Mouse (Mus musculus) stomach, embryonic 16.5 days (tissue): ENCODE results near the gene Rab5c. TPM values are rescaled to one million over a fixed set of nuclear protein-coding genes. Genes with fewer than 3 reads are reported as not detected.

Experiments used
- ATAC-seq: fragments of 200-750 bp; cut with Nextera tagmentation; 2 replicates; pipeline ENCODE4 v1.8.0; 2017; ENCODE audit warnings: moderate number of reproducible peaks, moderate TSS enrichment; ENCODE audit not compliant: insufficient read depth, low FRiP score
- H3K27ac ChIP-seq: fragments of 300-500 bp; sonication (generic); 2 replicates; pipeline ENCODE4 v1.5.1; 2014; ENCODE audit warnings: low read length
- H3K27me3 ChIP-seq: fragments of 300-500 bp; sonication (generic); 2 replicates; pipeline ENCODE4 v1.6.1; 2014; ENCODE audit warnings: low read length, control low read depth, mixed read lengths; ENCODE audit not compliant: control insufficient read depth, insufficient read depth
- H3K36me3 ChIP-seq: fragments of 300-500 bp; sonication (generic); 2 replicates; pipeline ENCODE4 v1.6.1; 2014; ENCODE audit warnings: low read length; ENCODE audit not compliant: control insufficient read depth, insufficient read depth
- H3K4me1 ChIP-seq: fragments of 300-500 bp; sonication (generic); 2 replicates; pipeline ENCODE4 v1.6.1; 2014; ENCODE audit warnings: low read length, control low read depth, mixed read lengths; ENCODE audit not compliant: control insufficient read depth, insufficient read depth
- H3K4me2 ChIP-seq: fragments of 300-500 bp; sonication (generic); 2 replicates; pipeline ENCODE4 v1.6.1; 2014; ENCODE audit warnings: low read depth, low read length, mixed read lengths
- H3K4me3 ChIP-seq: fragments of 300-500 bp; sonication (generic); replicated peaks from 2 replicates; pipeline ENCODE4 v1.5.1; 2014; ENCODE audit warnings: mild to moderate bottlenecking, low read length
- H3K9ac ChIP-seq: fragments of 300-500 bp; sonication (generic); 2 replicates; pipeline ENCODE4 v1.6.1; 2014; ENCODE audit warnings: low read length
- H3K9me3 ChIP-seq: fragments of 300-500 bp; sonication (generic); replicated peaks from 2 replicates; pipeline ENCODE4 v1.6.1; 2016; ENCODE audit warnings: low read length, control low read depth; ENCODE audit not compliant: control insufficient read depth
- WGBS: fragments of 180-500 bp; shearing (Covaris S2); extraction: QIAGEN DNeasy Blood & Tissue Kit; methylation state at CpG from one replicate; pipeline ENCODE4 v1.1.7; 2014; 5-methylcytosine and 5-hydroxymethylcytosine counted together
- polyA plus RNA-seq: library from polyadenylated mRNA; unstranded; fragments of >200 nt; fragmentation: Nextera tagmentation; extraction: Ambion mirVana; gene quantifications from 2 replicates; pipeline ENCODE4 v1.2.1, GENCODE M21; 2015

Rab5c gene
- 33.2 and 33.9 TPM in 2 replicates for polyA plus RNA-seq

DNA sequence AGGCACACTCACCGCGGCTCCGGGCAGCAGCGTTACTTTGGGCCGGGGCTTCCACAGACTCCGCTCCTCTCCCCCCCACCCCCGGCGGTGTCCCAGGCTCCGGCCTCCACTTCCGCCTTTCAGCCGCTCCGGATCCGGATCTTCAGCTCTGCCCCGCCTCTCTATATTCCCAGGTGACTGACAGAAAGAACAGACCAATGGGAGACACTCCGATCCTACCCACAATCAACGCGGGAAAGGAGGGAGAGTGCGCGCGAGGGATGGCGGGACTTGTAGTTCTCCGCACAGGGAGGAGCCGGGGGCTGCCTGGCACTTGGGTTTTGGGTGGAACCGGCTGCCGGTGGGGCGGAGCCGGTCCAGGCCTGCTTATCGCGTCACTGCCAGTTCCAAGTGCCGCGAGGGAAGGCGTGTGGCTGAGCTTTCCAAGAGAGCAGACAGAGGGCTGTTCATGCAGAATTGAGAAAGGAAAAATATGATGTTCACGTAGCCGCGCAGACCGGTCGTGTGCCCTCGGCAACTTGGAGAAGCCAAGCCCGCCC is at the start of gene Rab5c:
Gene Rab5c, minus strand, starts transcription at position 150 of the 539 bp plus-strand sequence.
- Histone ChIP-seq H3K4me1 (peaks cover 21% of the 10 kb centered on the region), H3K27ac (peak within 1 kb of the TSS; percentile 77), H3K36me3 (no peaks in the 10 kb centered on the region), H3K9ac (peak within 1 kb of the TSS; percentile 98), H3K4me2 (peak within 1 kb of the TSS; percentile 79), H3K4me3 (peak within 1 kb of the TSS; percentile 92), H3K9me3 (no peaks in the 10 kb centered on the region), H3K27me3 (no peaks in the 10 kb centered on the region)
- ATAC-seq: peak; percentile 100
- WGBS: under 1% methylated on average over 39 of the region's 39 CpGs

DNA sequence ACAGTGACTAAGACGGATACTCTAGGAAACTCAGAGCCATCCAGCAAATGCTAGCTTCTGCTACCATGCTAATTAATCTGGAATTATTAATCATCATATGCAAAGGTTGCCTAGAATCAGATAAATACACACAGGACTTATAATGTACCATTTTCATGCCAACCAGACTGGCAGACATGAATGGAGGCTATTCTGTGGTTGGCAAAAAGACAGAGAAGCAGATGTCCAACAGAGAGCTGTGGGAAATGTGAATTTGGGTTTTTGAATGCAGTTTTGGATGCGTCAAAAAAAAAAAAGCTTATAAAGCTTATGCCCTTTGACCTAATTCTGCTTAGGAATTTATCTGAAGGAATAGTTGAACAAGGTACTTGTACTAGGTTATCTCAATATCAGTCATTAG is 47.8 kb upstream of the Rab5c start:
- Histone ChIP-seq H3K4me2 (no peak overlapping the region), H3K4me3 (no peak overlapping the region), H3K36me3 (peaks cover 6% of the 10 kb centered on the region), H3K27ac (no peak overlapping the region), H3K9me3 (no peaks in the 10 kb centered on the region), H3K27me3 (no peaks in the 10 kb centered on the region), H3K9ac (no peak overlapping the region), H3K4me1 (no peaks in the 10 kb centered on the region)
- no peak for ATAC-seq
- 88% methylated on average over 2 of the region's 2 CpGs for WGBS

DNA sequence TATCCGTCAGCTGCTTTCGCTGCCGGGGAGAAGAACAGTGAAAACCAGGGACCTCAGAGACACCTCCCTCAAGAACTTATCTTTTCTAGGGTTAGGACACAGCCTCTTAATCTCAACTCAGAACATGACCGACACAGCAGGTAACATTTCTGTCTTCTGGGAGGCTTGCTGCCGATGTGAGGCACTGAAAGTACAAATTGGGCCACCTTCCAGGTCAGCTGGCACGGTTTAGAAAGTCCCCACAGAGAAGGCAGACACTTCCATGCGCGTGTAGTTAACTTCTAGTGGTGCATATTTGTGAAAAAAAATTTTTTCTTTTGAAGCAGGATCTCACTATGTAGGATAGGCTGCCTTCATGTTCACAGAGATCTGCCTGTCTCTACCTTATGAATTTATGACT is 46.3 kb upstream of the Rab5c start:
- no peaks in the 10 kb centered on the region for H3K4me1 ChIP-seq
- peaks cover 6% of the 10 kb centered on the region for H3K36me3 ChIP-seq
- H3K27ac ChIP-seq: no peak overlapping the region
- H3K4me3 ChIP-seq: no peak overlapping the region
- no peaks in the 10 kb centered on the region for H3K27me3 ChIP-seq
- 89% methylated on average over 8 of the region's 8 CpGs for WGBS
- H3K9me3 ChIP-seq: no peaks in the 10 kb centered on the region
- no peak overlapping the region for H3K9ac ChIP-seq
- ATAC-seq: no peak
- H3K4me2 ChIP-seq: no peak overlapping the region

DNA sequence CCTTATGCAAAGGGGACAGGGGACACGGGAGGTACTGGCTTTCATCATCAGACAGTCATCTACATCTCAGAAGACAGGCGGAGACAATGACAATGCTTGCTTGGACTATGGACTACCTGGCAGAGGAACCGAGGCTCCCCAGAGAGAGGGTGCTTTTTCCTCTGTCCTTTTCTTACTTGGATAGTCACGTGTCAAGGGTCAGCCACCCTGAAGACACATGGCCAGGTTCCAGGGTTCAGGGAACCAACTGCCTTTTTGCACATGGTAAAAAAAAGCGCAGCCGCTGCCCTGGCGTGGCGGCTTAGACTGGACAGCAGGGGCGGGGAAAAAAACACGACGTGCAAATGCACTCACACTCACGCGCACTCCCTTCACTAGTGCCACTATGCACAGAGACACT is 44.6 kb upstream of the Rab5c start:
- Histone ChIP-seq H3K36me3 (peaks cover 6% of the 10 kb centered on the region), H3K9ac (no peak overlapping the region), H3K27me3 (no peaks in the 10 kb centered on the region), H3K9me3 (no peaks in the 10 kb centered on the region), H3K4me2 (no peak overlapping the region), H3K27ac (no peak overlapping the region), H3K4me1 (no peaks in the 10 kb centered on the region), H3K4me3 (no peak overlapping the region)
- WGBS: 81% methylated on average over 13 of the region's 13 CpGs
- no peak for ATAC-seq

DNA sequence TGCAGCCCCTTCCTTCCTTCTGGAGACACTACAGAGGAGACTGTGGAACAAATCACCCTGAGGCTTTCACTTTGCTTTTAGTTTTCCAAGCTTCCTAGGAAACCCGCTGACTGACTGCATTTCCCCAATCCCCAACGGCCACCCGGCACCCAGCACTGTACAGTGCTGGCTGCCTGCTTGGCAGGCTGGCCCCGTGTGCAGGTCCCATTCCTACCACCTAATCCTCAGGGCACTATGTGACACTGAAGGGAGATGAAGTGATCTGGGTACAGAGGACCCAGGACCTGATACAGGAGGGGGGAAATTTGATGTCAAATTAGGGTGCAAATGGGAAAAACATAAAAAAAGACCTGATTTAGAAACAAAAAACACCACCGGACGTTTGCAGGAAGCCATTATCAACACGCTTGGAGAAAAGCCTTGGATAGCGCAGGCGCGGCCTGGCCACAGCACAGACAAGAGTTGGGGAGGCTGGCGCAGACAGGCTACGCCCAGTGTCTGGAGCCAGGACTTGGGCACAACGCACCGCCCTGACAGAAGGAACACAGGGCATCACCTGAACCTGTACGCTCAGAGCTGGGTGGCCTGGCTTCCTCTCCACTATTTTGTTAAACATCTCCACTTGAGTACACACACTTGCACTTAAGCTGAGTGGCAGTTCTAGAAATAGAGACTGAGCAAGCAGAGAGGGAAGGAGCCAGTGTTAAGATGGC is 43.9 kb upstream of the Rab5c start:
- Histone ChIP-seq H3K9me3 (no peaks in the 10 kb centered on the region), H3K36me3 (peaks cover 6% of the 10 kb centered on the region), H3K4me3 (no peak overlapping the region), H3K9ac (no peak overlapping the region), H3K27ac (no peak overlapping the region), H3K27me3 (no peaks in the 10 kb centered on the region), H3K4me1 (no peaks in the 10 kb centered on the region), H3K4me2 (no peak overlapping the region)
- WGBS: 84% methylated on average over 15 of the region's 15 CpGs
- ATAC-seq: no peak

DNA sequence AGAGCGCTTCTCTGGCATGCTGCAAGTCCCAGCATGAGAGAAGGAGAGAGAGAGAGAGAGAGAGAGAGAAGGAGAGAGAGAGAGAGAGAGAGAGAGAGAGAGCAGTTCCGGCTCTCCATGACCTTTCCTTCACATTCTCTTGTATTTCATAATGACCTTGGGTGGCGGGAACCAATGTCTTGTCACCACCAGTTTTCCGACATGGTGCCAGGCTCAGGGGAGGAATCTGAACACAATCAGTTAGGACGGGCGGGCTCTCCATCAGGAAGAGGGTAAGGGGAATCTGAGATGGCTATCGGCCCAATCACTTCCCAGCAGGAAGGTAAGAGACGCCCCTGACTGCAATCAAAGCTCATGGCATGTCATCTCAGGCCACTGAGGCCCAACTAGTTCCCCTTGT is 42.2 kb upstream of the Rab5c start:
- ATAC-seq: no peak
- H3K27ac ChIP-seq: no peak overlapping the region
- WGBS: 88% methylated on average over 8 of the region's 8 CpGs
- no peak overlapping the region for H3K4me3 ChIP-seq
- no peaks in the 10 kb centered on the region for H3K27me3 ChIP-seq
- H3K9me3 ChIP-seq: no peaks in the 10 kb centered on the region
- no peak overlapping the region for H3K4me2 ChIP-seq
- no peaks in the 10 kb centered on the region for H3K4me1 ChIP-seq
- no peak overlapping the region for H3K9ac ChIP-seq
- peaks cover 6% of the 10 kb centered on the region for H3K36me3 ChIP-seq

DNA sequence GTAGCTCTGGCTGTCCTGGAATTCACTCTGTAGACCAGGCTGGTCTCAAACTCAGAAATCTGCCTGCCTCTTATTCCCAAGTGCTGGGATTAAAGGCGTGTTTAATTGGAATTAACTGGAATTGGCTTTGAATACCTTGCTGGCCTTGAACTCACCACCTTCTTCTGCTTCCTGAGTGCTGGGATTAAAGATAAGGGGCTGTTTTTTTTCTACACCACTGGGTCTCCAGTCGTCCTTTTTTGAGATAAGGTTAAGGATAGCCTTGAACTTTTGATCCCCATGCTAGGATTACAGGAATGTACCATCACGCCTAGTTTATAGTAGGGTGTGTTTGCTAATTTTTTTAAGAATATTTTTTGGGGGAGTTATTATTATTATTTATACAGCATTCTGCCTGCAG is 40.1 kb upstream of the Rab5c start:
- Histone ChIP-seq H3K4me1 (no peaks in the 10 kb centered on the region), H3K27me3 (no peaks in the 10 kb centered on the region), H3K4me2 (no peak overlapping the region), H3K4me3 (no peak overlapping the region), H3K9ac (no peak overlapping the region), H3K27ac (no peak overlapping the region), H3K9me3 (no peaks in the 10 kb centered on the region), H3K36me3 (peaks cover under 1% of the 10 kb centered on the region; the same call in 1 of the 2 replicates)
- ATAC-seq: no peak
- 65% methylated on average over 3 of the region's 3 CpGs for WGBS

DNA sequence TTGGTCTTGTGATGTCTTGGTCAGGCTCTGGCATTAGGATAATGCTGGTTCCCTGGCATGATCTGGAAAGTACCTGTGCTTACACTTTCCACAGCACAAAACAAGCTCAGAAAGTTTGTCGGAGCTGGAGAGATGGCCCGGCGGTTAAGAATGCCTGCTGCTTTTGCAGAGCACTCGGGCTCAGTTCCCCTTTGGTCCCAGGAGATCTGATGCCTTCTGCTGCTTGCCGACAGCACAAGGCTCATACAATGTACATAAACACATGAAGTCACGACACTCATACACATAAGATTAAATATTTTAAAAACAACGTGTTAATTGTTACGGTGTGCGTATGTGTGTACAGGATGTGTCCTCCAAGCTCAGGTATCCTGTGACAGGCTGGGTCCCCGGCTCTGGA is 37.9 kb upstream of the Rab5c start:
- Histone ChIP-seq H3K36me3 (no peaks in the 10 kb centered on the region), H3K27me3 (no peaks in the 10 kb centered on the region), H3K27ac (no peak overlapping the region), H3K4me3 (no peak overlapping the region), H3K9ac (no peak overlapping the region), H3K4me2 (no peak overlapping the region), H3K4me1 (no peaks in the 10 kb centered on the region), H3K9me3 (no peaks in the 10 kb centered on the region)
- WGBS: 79% methylated on average over 10 of the region's 10 CpGs
- ATAC-seq: no peak

DNA sequence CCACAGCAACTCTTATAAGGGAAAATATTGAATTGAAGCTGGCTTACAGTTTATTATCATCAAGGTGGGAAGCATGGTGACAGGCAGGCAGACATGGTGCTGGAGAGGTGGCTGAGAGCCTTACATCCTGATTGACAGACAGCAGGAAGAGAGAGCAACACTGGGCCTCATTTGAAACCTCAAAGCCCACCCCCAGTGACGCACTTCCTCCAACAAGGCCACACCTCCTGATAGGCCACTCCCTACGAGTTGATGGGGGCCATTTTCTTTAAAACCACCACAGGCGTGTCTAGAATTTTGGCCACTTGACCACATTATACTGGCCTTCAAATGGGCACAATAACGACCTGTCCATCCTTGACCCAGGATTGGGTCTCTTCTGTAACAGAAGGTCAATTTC is 36.2 kb upstream of the Rab5c start:
- Histone ChIP-seq H3K4me1 (peaks cover 6% of the 10 kb centered on the region), H3K27me3 (no peaks in the 10 kb centered on the region), H3K4me3 (no peak overlapping the region), H3K27ac (no peak overlapping the region), H3K9ac (no peak overlapping the region), H3K36me3 (no peaks in the 10 kb centered on the region), H3K4me2 (no peak overlapping the region), H3K9me3 (no peaks in the 10 kb centered on the region)
- no peak for ATAC-seq
- WGBS: 82% methylated on average over 4 of the region's 4 CpGs
